Mouse (Mus musculus) T-cell, adult 2 months (primary cell): ENCODE data around the gene Gm11541.
"Not testable (repeated sequence)": the region's sequence is repeated elsewhere in the genome, so short reads cannot be mapped to it uniquely, and the experiment has no call there.

ENCODE experiments used
- DNase-seq: peaks from one replicate; pipeline ENCODE4 v3.0.0; 2022; ENCODE audit warnings: low spot score

Gm11541 gene

GRCm38 (mm10) chr11:94697140-94697539 lies 7.2 kb downstream of the Gm11541 start:
- peak; percentile 35 for DNase-seq

GRCm38 (mm10) chr11:94695508-94695907 lies 8.8 kb downstream of the Gm11541 start:
- DNase-seq, result peak; percentile 24

- not testable (repeated sequence) for DNase-seq
Observed at GRCm38 (mm10) chr11:94692502-94692901, 11.8 kb downstream of the Gm11541 start.

- DNase-seq, result no peak
Observed at GRCm38 (mm10) chr11:94687178-94687577, 17.1 kb downstream of the Gm11541 start.

GRCm38 (mm10) chr11:94682427-94682826 lies 21.9 kb downstream of the Gm11541 start:
- DNase-seq, result no peak

GRCm38 (mm10) chr11:94681640-94682039 lies 22.7 kb downstream of the Gm11541 start:
- no peak for DNase-seq

- no peak for DNase-seq
Observed at GRCm38 (mm10) chr11:94680639-94681038, 23.7 kb downstream of the Gm11541 start.

- DNase-seq, result no peak
Observed at GRCm38 (mm10) chr11:94677607-94678145, 26.6 kb downstream of the Gm11541 start.

- DNase-seq, result peak; percentile 92
Observed at GRCm38 (mm10) chr11:94676754-94677606, 27.3 kb downstream of the Gm11541 start, which contains the start of gene Xylt2. Xylt2 (minus strand) TSS chr11:94677515.

- no peak for DNase-seq
Observed at GRCm38 (mm10) chr11:94676308-94676707, 28.0 kb downstream of the Gm11541 start.

GRCm38 (mm10) chr11:94675446-94675845 lies 28.9 kb downstream of the Gm11541 start:
- no peak for DNase-seq

- no peak for DNase-seq
Observed at GRCm38 (mm10) chr11:94674984-94675383, 29.3 kb downstream of the Gm11541 start.

- DNase-seq, result no peak
Observed at GRCm38 (mm10) chr11:94665281-94665680, 39.0 kb downstream of the Gm11541 start.

- DNase-seq, result no peak
Observed at GRCm38 (mm10) chr11:94661344-94661743, 43.0 kb downstream of the Gm11541 start.

- DNase-seq, result peak; percentile 82
Observed at GRCm38 (mm10) chr11:94653663-94654436, 50.4 kb downstream of the Gm11541 start, which contains the start of the genes Mrpl27 and Eme1. Mrpl27 (plus strand) TSS chr11:94653767. Eme1 (minus strand) TSS chr11:94653964.

GRCm38 (mm10) chr11:94652973-94653372 lies 51.3 kb downstream of the Gm11541 start:
- DNase-seq, result no peak

GRCm38 (mm10) chr11:94651241-94651640 lies 53.1 kb downstream of the Gm11541 start:
- DNase-seq, result not testable (repeated sequence)

- DNase-seq, result no peak
Observed at GRCm38 (mm10) chr11:94646457-94646856, 57.8 kb downstream of the Gm11541 start.
